Mouse (Mus musculus) thymus, adult 2 months (tissue): ENCODE measurements around the gene Ccdc88a.
"Not testable (repeated sequence)": the region's sequence is repeated elsewhere in the genome, so short reads cannot be mapped to it uniquely, and the experiment has no call there.

ENCODE experiments used
- CTCF ChIP-seq: fragments of 200-500 bp; IDR thresholded peaks from 2 replicates; pipeline ENCODE4 v1.5.1; 2012; ENCODE audit warnings: mild to moderate bottlenecking, control low read depth, low read length, moderate library complexity, borderline replicate concordance; ENCODE audit not compliant: control insufficient read depth, poor library complexity, insufficient read depth; ENCODE audit errors: extremely low read depth
- POLR2A ChIP-seq: fragments of 200-500 bp; IDR thresholded peaks from 2 replicates; pipeline ENCODE4 v1.6.1; 2012; ENCODE audit warnings: mild to moderate bottlenecking, low read length, control low read depth, moderate library complexity; ENCODE audit not compliant: control insufficient read depth, poor library complexity, insufficient read depth; ENCODE audit errors: extremely low read depth

DNA sequence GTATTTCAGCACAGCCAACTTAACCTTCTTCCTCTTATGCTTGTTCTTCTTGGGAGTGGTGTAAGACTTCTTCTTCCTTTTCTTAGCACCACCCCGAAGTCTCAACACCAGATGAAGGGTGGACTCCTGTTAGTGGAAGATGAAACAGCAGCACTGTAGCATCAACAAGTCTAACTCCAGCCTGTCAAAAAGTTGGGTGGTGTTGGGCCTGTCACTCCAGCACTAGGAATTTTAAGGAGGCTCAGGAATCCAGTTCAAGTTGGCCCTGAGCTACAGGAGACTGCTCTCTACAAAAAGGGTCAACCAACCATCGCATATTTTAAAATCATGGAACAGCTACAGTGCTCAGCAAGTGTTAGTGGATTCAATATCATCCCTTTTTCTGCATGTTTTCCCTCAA is 172.8 kb downstream of the Ccdc88a start:
- not testable (repeated sequence) for TF ChIP-seq CTCF, POLR2A
